9 mouse cellular contexts compared by ENCODE assay signal in genomic region chr14:27183501-27184230, GRCm38 (mm10).
DNase-seq lines count a peak whose midpoint lies in the region; ATAC-seq and TF ChIP-seq lines count a peak whose summit lies in the region.
"Had no signal": no experiment of that assay in that cellular context is flagged by ENCODE, and none has a peak within 500 bp of the region (broad histone marks: within the 10 kb centered on the region; RNA-seq: fewer than 3 reads in every experiment).

No protein-coding gene starts in this region.

- DNase-seq in gastrocnemius, adult 18-20 months (ENCODE audit: low spot score), result peak; percentile 84
- no peak for DNase-seq in gastrocnemius, postnatal 25 days
- peak; percentile 76 for DNase-seq in CD4-positive, CD25-positive, alpha-beta regulatory T cell, adult 2 months (ENCODE audit: low read depth, low spot score)
- DNase-seq in c-Kit-positive CD71-negative TER-119-negative erythroid progenitor cells, embryonic 14.5 days (ENCODE audit: low read depth), result peak; percentile 53
- DNase-seq in frontal cortex, postnatal 36 days (ENCODE audit: low spot score in 2 of 2), result peak; percentile 74 to 87
- DNase-seq in layer of hippocampus, adult 8-10 months (ENCODE audit: low spot score in 2 of 2), result peak; percentile 31 to 79
- DNase-seq in lung, postnatal 14 days, result peak; percentile 86
- DNase-seq in stomach, postnatal 0 days (ENCODE audit: low spot score), result peak; percentile 68

- WGBS in stomach, postnatal 0 days, result 55% methylated on average over 16 of the region's 16 CpGs

- TF ChIP-seq EP300 in stomach, postnatal 0 days (optimal IDR thresholded peaks at IDR 0.05), result no peak

- peaks cover 9% of the 10 kb centered on the region for H3K4me1 ChIP-seq in stomach, postnatal 0 days (replicated peaks; ENCODE audit: control insufficient read depth, insufficient read depth)

- TF ChIP-seq CTCF in stomach, postnatal 0 days (IDR thresholded peaks at IDR 0.05; ENCODE audit: low read depth), result peak; percentile 78

- no peak overlapping the region for H3K27ac ChIP-seq in stomach, postnatal 0 days (replicated peaks)

- H3K9ac ChIP-seq in stomach, postnatal 0 days (ENCODE audit: low read length), result no peak overlapping the region
- H3K9ac ChIP-seq: limb, embryonic 12.5 days had no signal

- no peak for ATAC-seq in stomach, postnatal 0 days (ENCODE audit: low FRiP score, low TSS enrichment)

- H3K9me3 ChIP-seq in stomach, postnatal 0 days (ENCODE audit: control insufficient read depth, low read length), result no peaks in the 10 kb centered on the region
- H3K9me3 ChIP-seq: limb, embryonic 12.5 days had no signal

- H3K4me3 ChIP-seq in stomach, postnatal 0 days (ENCODE audit: low read depth, low read length), result no peak overlapping the region
- H3K4me3 ChIP-seq: limb, embryonic 12.5 days had no signal

- no peaks in the 10 kb centered on the region for H3K36me3 ChIP-seq in stomach, postnatal 0 days (ENCODE audit: control insufficient read depth, insufficient read depth, low read length)
- H3K36me3 ChIP-seq: limb, embryonic 12.5 days had no signal

- no peaks in the 10 kb centered on the region for H3K27me3 ChIP-seq in stomach, postnatal 0 days (ENCODE audit: control insufficient read depth, insufficient read depth, low read length)
- H3K27me3 ChIP-seq: limb, embryonic 12.5 days had no signal

- H3K4me2 ChIP-seq in stomach, postnatal 0 days (replicated peaks; ENCODE audit: low read depth), result no peak overlapping the region
- H3K4me2 ChIP-seq: limb, embryonic 12.5 days had no signal
